20 mouse cellular contexts compared by ENCODE assay signal in the genomic region with DNA sequence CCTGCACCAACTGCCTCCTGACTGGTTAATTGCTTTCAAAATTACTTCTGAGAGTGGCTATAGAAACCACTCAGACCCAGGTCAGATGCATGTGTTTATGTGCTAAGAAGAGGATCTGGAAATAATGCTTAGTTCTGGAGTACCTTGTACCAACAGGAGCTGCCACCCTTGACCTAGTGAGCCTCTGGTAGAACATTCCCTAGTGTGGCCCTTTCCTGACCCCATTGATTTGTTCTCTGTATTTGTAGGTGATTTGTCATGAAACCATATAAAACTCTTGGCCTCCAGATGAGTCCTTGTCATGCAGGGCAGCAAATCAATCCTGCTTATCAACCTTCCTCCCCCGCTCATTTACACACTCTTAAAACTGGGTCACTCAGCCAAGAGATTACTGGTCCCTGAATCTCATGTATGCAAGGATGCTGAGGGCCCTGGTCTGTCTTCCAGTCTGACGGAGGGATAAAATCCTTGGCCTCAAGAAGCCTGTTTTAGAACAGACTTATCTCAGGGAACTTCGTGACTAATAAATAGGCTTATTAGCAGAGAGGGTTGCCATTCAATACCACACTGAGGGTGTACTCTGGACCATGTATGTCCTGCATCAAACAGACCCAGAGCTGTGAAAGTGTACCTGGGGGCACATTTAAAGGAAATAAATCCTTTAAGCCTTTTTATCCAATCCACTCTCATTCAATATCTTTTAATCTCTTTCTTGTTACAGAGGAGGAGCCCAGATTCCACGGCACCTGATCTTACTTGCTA. TPM values are rescaled to one million over a fixed set of nuclear protein-coding genes. Genes with fewer than 3 reads are reported as not detected.
"Had no signal": no experiment of that assay in that cellular context is flagged by ENCODE, and none has a peak within 500 bp of the region (broad histone marks: within the 10 kb centered on the region; RNA-seq: fewer than 3 reads in every experiment).

No protein-coding gene starts in this region.

- DNase-seq: kidney, adult 18-20 months; kidney, postnatal 10 days; kidney, postnatal 4 days; liver; lung, postnatal 14 days; spleen, adult 18-20 months; thymus, postnatal 14 days had no signal

- H3K9me3 ChIP-seq: hindbrain, embryonic 13.5 days; limb, embryonic 12.5 days; lung, embryonic 15.5 days; megakaryocyte, embryonic 14.5 days; midbrain, embryonic 12.5 days had no signal

- H3K4me3 ChIP-seq: hindbrain, embryonic 13.5 days; limb, embryonic 12.5 days; lung, embryonic 15.5 days; megakaryocyte, embryonic 14.5 days; midbrain, embryonic 12.5 days had no signal

- H3K27me3 ChIP-seq: hindbrain, embryonic 13.5 days; limb, embryonic 12.5 days; lung, embryonic 15.5 days; megakaryocyte, embryonic 14.5 days; midbrain, embryonic 12.5 days had no signal

- H3K4me2 ChIP-seq: hindbrain, embryonic 13.5 days; limb, embryonic 12.5 days; lung, embryonic 15.5 days; midbrain, embryonic 12.5 days had no signal

- H3K36me3 ChIP-seq: hindbrain, embryonic 13.5 days; limb, embryonic 12.5 days; lung, embryonic 15.5 days; midbrain, embryonic 12.5 days had no signal

- H3K9ac ChIP-seq: hindbrain, embryonic 13.5 days; limb, embryonic 12.5 days; lung, embryonic 15.5 days; midbrain, embryonic 12.5 days had no signal

- H3K4me1 ChIP-seq: hindbrain, embryonic 13.5 days; limb, embryonic 12.5 days; lung, embryonic 15.5 days; midbrain, embryonic 12.5 days had no signal

- H3K27ac ChIP-seq: hindbrain, embryonic 13.5 days; limb, embryonic 12.5 days; lung, embryonic 15.5 days; macrophage; midbrain, embryonic 12.5 days had no signal

RNA-seq across cellular contexts. Expression of a gene that starts 5.3 kb away (rescaled TPM):
- total RNA-seq: layer of hippocampus, postnatal 25 days; left cerebral cortex, postnatal 36 days had no signal
- polyA plus RNA-seq: hindbrain, embryonic 13.5 days; liver, embryonic 16.5 days; lung, embryonic 15.5 days; macrophage; midbrain, embryonic 12.5 days; midbrain, postnatal 0 days; neural tube, embryonic 14.5 days had no signal

RNA-seq across cellular contexts. Expression of a gene that starts 10.0 kb away (rescaled TPM):
- total RNA-seq: layer of hippocampus, postnatal 25 days; left cerebral cortex, postnatal 36 days; midbrain, postnatal 0 days had no signal
- polyA plus RNA-seq: hindbrain, embryonic 13.5 days; kidney, embryonic 14.5 days; limb, embryonic 12.5 days; lung, embryonic 15.5 days; macrophage; midbrain, embryonic 12.5 days; midbrain, postnatal 0 days; neural tube, embryonic 14.5 days; stomach, embryonic 14.5 days had no signal

RNA-seq across cellular contexts. Expression of a gene that starts 28.5 kb away (rescaled TPM):
- total RNA-seq: layer of hippocampus, postnatal 25 days; left cerebral cortex, postnatal 36 days; midbrain, postnatal 0 days had no signal
- polyA plus RNA-seq: hindbrain, embryonic 13.5 days; kidney, embryonic 14.5 days; limb, embryonic 12.5 days; liver, embryonic 16.5 days; lung, embryonic 15.5 days; macrophage; midbrain, embryonic 12.5 days; midbrain, postnatal 0 days; neural tube, embryonic 14.5 days; stomach, embryonic 14.5 days had no signal

RNA-seq across cellular contexts. Expression of a gene that starts 42.6 kb away (rescaled TPM):
- total RNA-seq: layer of hippocampus, postnatal 25 days; left cerebral cortex, postnatal 36 days; midbrain, postnatal 0 days had no signal
- polyA plus RNA-seq: hindbrain, embryonic 13.5 days; kidney, embryonic 14.5 days; limb, embryonic 12.5 days; lung, embryonic 15.5 days; macrophage; midbrain, embryonic 12.5 days; midbrain, postnatal 0 days; neural tube, embryonic 14.5 days; stomach, embryonic 14.5 days had no signal

RNA-seq across cellular contexts. Expression of a gene that starts 44.5 kb away (rescaled TPM):
- total RNA-seq: layer of hippocampus, postnatal 25 days; left cerebral cortex, postnatal 36 days; midbrain, postnatal 0 days had no signal
- polyA plus RNA-seq: hindbrain, embryonic 13.5 days; kidney, embryonic 14.5 days; limb, embryonic 12.5 days; liver, embryonic 16.5 days; lung, embryonic 15.5 days; macrophage; midbrain, embryonic 12.5 days; midbrain, postnatal 0 days; neural tube, embryonic 14.5 days; stomach, embryonic 14.5 days had no signal
